ENCODE assay signal across 9 mouse cellular contexts in genomic region chr11:35933402-35934085, GRCm38 (mm10). TPM values are rescaled to one million over a fixed set of nuclear protein-coding genes. Genes with fewer than 3 reads are reported as not detected.
DNase-seq lines count a peak whose midpoint lies in the region; ATAC-seq and TF ChIP-seq lines count a peak whose summit lies in the region.
"Had no signal": no experiment of that assay in that cellular context is flagged by ENCODE, and none has a peak within 500 bp of the region (broad histone marks: within the 10 kb centered on the region; RNA-seq: fewer than 3 reads in every experiment).

No protein-coding gene starts in this region.

- H3K9me3 ChIP-seq in hindbrain, embryonic 13.5 days: no peaks in the 10 kb centered on the region
- no peaks in the 10 kb centered on the region for H3K9me3 ChIP-seq in midbrain, postnatal 0 days (ENCODE audit: low read length)

- no peak for TF ChIP-seq CTCF in midbrain, postnatal 0 days (IDR thresholded peaks at IDR 0.05)
- TF ChIP-seq CTCF in heart, adult 2 months (IDR thresholded peaks at IDR 0.05): no peak

- no peaks in the 10 kb centered on the region for H3K79me2 ChIP-seq in heart, adult 2 months (replicated peaks; ENCODE audit: control insufficient read depth, insufficient read depth, low read length)

- H3K27me3 ChIP-seq in hindbrain, embryonic 13.5 days: no peaks in the 10 kb centered on the region
- H3K27me3 ChIP-seq in midbrain, postnatal 0 days (ENCODE audit: insufficient read depth, low read length): no peaks in the 10 kb centered on the region
- no peaks in the 10 kb centered on the region for H3K27me3 ChIP-seq in heart, adult 2 months (ENCODE audit: control insufficient read depth, insufficient read depth, low read length)

- peak overlapping the region; percentile 7; the same call in 1 of the 2 replicates for H3K4me2 ChIP-seq in hindbrain, embryonic 13.5 days
- H3K4me2 ChIP-seq in midbrain, postnatal 0 days (ENCODE audit: low read depth, low read length, poor library complexity, severe bottlenecking): no peak overlapping the region; the same call in 1 of the 2 replicates

- ATAC-seq in hindbrain, embryonic 13.5 days (ENCODE audit: low FRiP score): peak; percentile 70
- ATAC-seq in midbrain, postnatal 0 days (ENCODE audit: low FRiP score): peak; percentile 62

- H3K9ac ChIP-seq in hindbrain, embryonic 13.5 days: no peak overlapping the region
- H3K9ac ChIP-seq in midbrain, postnatal 0 days (replicated peaks; ENCODE audit: low read length, poor library complexity, severe bottlenecking): no peak overlapping the region
- no peak overlapping the region for H3K9ac ChIP-seq in heart, adult 2 months (ENCODE audit: low read depth, low read length)

- H3K4me3 ChIP-seq in hindbrain, embryonic 13.5 days: no peak overlapping the region
- H3K4me3 ChIP-seq in midbrain, postnatal 0 days (ENCODE audit: low read depth, low read length): no peak overlapping the region
- no peak overlapping the region for H3K4me3 ChIP-seq in heart, adult 2 months

- peak; percentile 39 to 52 for DNase-seq in kidney, postnatal 4 days
- DNase-seq in kidney, adult 18-20 months: no peak
- DNase-seq in embryo, embryonic 10.5 days (ENCODE audit: low spot score): peak; percentile 61
- DNase-seq in midbrain, postnatal 0 days (ENCODE audit: low spot score): peak; percentile 52
- no peak for DNase-seq in heart, adult 9 months (ENCODE audit: low spot score in 2 of 2)
- DNase-seq in urinary bladder, postnatal 4 days (ENCODE audit: low spot score in 2 of 2): no peak
- no peak for DNase-seq in heart, adult 2 months
- DNase-seq: kidney, postnatal 10 days had no signal

- peaks cover 32% of the 10 kb centered on the region for H3K4me1 ChIP-seq in hindbrain, embryonic 13.5 days (replicated peaks)
- H3K4me1 ChIP-seq in midbrain, postnatal 0 days (ENCODE audit: insufficient read depth, low read length): no peaks in the 10 kb centered on the region
- H3K4me1 ChIP-seq in heart, adult 2 months (ENCODE audit: control insufficient read depth, insufficient read depth, low read length): no peaks in the 10 kb centered on the region

- H3K27ac ChIP-seq in hindbrain, embryonic 13.5 days: peak overlapping the region; percentile 60; the same call in 1 of the 2 replicates
- peak overlapping the region; percentile 19; the same call in 1 of the 2 replicates for H3K27ac ChIP-seq in midbrain, postnatal 0 days (ENCODE audit: low read depth, low read length)
- H3K27ac ChIP-seq in heart, adult 2 months: no peak overlapping the region

- intact Hi-C loops in heart, adult 2 months (cut with DNase I): no loop called here

- TF ChIP-seq EP300 in heart, adult 2 months (IDR thresholded peaks at IDR 0.05; ENCODE audit: insufficient read depth, low read depth, low read length): no peak

- 8% methylated on average over 14 of the region's 14 CpGs for WGBS in hindbrain, embryonic 13.5 days
- 13% methylated on average over 14 of the region's 14 CpGs for WGBS in midbrain, postnatal 0 days
- 31% methylated on average over 14 of the region's 14 CpGs for WGBS in heart, adult 2 months

- no peaks in the 10 kb centered on the region for H3K36me3 ChIP-seq in hindbrain, embryonic 13.5 days
- no peaks in the 10 kb centered on the region for H3K36me3 ChIP-seq in midbrain, postnatal 0 days (ENCODE audit: insufficient read depth, low read length)
- H3K36me3 ChIP-seq in heart, adult 2 months (ENCODE audit: control insufficient read depth, insufficient read depth, low read length): no peaks in the 10 kb centered on the region

- TF ChIP-seq POLR2A in heart, adult 2 months (IDR thresholded peaks at IDR 0.05; ENCODE audit: insufficient read depth, low read depth, low read length): no peak

RNA-seq across cellular contexts. Expression of gene Wwc1, which starts 46.8 kb away (rescaled TPM):
- polyA plus RNA-seq in hindbrain, embryonic 13.5 days (2015; fragmentation: Nextera tagmentation; extraction: Ambion mirVana): 6.7 and 7.1 TPM in 2 replicates
- 11.9 and 15.4 TPM in 2 replicates for total RNA-seq in midbrain, postnatal 0 days (2014; rRNA removed)
- polyA plus RNA-seq in midbrain, postnatal 0 days (2015; fragmentation: Nextera tagmentation; extraction: Ambion mirVana): 8.0 and 9.2 TPM in 2 replicates
- total RNA-seq in heart, adult 2 months (2021): 1 to 10 TPM in 1 of 2 experiments, under 1 TPM in 1; 0.84 to 2.1 TPM
- polyA plus RNA-seq in heart, adult 2 months (2012; rRNA removed): 0.50 and 1.1 TPM in 2 replicates

Comparison
In these comparisons a context has a peak if more than half of its experiments do, and no peak if none do; other contexts are left out.
1. DNase-seq: peak in kidney, postnatal 4 days (2 of 2), embryo, embryonic 10.5 days (single experiment) and midbrain, postnatal 0 days (single experiment); none in kidney, adult 18-20 months (single experiment), heart, adult 9 months (0 of 2), urinary bladder, postnatal 4 days (0 of 2) and heart, adult 2 months (0 of 2).